Comparison of ENCODE assay signal across 9 mouse cellular contexts in genomic region chr11:99047643-99048042, GRCm38 (mm10). TPM values are rescaled to one million over a fixed set of nuclear protein-coding genes. Genes with fewer than 3 reads are reported as not detected.
DNase-seq lines count a peak whose midpoint lies in the region; ATAC-seq and TF ChIP-seq lines count a peak whose summit lies in the region.
"Had no signal": no experiment of that assay in that cellular context is flagged by ENCODE, and none has a peak within 500 bp of the region (broad histone marks: within the 10 kb centered on the region; RNA-seq: fewer than 3 reads in every experiment).

No protein-coding gene starts in this region.

- peaks cover 21% of the 10 kb centered on the region for H3K36me3 ChIP-seq in intestine, embryonic 16.5 days (ENCODE audit: control insufficient read depth, insufficient read depth, low read length)
- peaks cover 4% of the 10 kb centered on the region; the same call in 1 of the 2 replicates for H3K36me3 ChIP-seq in kidney, adult 2 months (ENCODE audit: control insufficient read depth, insufficient read depth, low read length)

- peak overlapping the region; percentile 73 for H3K27ac ChIP-seq in intestine, embryonic 16.5 days (ENCODE audit: low read length)
- no peak overlapping the region for H3K27ac ChIP-seq in kidney, adult 2 months (ENCODE audit: insufficient read depth, low read depth, low read length)
- H3K27ac ChIP-seq: macrophage had no signal

- H3K4me1 ChIP-seq in intestine, embryonic 16.5 days (ENCODE audit: control insufficient read depth, insufficient read depth, low read length) = peaks cover 41% of the 10 kb centered on the region
- H3K4me1 ChIP-seq in kidney, adult 2 months (ENCODE audit: control insufficient read depth, insufficient read depth, low read length) = peaks cover 21% of the 10 kb centered on the region

- no peak overlapping the region for H3K4me2 ChIP-seq in intestine, embryonic 16.5 days (ENCODE audit: low read depth, low read length)

- H3K4me3 ChIP-seq in intestine, embryonic 16.5 days (ENCODE audit: low read length) = no peak overlapping the region
- H3K4me3 ChIP-seq in kidney, adult 2 months (ENCODE audit: insufficient read depth, low read depth, low read length) = no peak overlapping the region

- no peak for TF ChIP-seq POLR2A in kidney, adult 2 months (IDR thresholded peaks at IDR 0.05; ENCODE audit: low read depth, low read length)

- TF ChIP-seq CTCF in kidney, adult 2 months (conservative IDR thresholded peaks at IDR 0.05; ENCODE audit: insufficient read depth, insufficient read length, low read depth, low read length) = no peak

- H3K9me3 ChIP-seq in intestine, embryonic 16.5 days (ENCODE audit: control insufficient read depth, low read length) = no peaks in the 10 kb centered on the region

- no peak overlapping the region for H3K9ac ChIP-seq in intestine, embryonic 16.5 days (ENCODE audit: low read depth, low read length)

- ATAC-seq in intestine, embryonic 16.5 days = 0 out of 2 replicates have a peak, but pooled peaks have one; percentile 29

- 69% methylated on average over 2 of the region's 2 CpGs for WGBS in intestine, embryonic 16.5 days
- WGBS in kidney, adult 2 months = 45% methylated on average over 2 of the region's 2 CpGs

- peak; percentile 38 for DNase-seq in adrenal gland, postnatal 10 days
- no peak for DNase-seq in adrenal gland, postnatal 4 days (ENCODE audit: low spot score in 2 of 2)
- peak; percentile 25 for DNase-seq in urinary bladder, postnatal 14 days (ENCODE audit: low spot score)
- DNase-seq in urinary bladder, adult 18-20 months (ENCODE audit: low spot score in 2 of 2) = no peak
- no peak for DNase-seq in ovary, postnatal 10 days (ENCODE audit: low spot score)
- DNase-seq in kidney, adult 2 months = no peak
- DNase-seq in layer of hippocampus, postnatal 10 days (ENCODE audit: low spot score in 2 of 2) = no peak

- H3K27me3 ChIP-seq in intestine, embryonic 16.5 days (replicated peaks; ENCODE audit: control insufficient read depth, insufficient read depth, low read length) = no peaks in the 10 kb centered on the region
- H3K27me3 ChIP-seq in kidney, adult 2 months (replicated peaks; ENCODE audit: control insufficient read depth, insufficient read depth, low read length) = no peaks in the 10 kb centered on the region

RNA-seq across cellular contexts. Expression of gene Igfbp4, which starts 6.6 kb away (rescaled TPM):
- total RNA-seq in adrenal gland, postnatal 10 days (2021) = 100 to 1,000 TPM; 219 to 333 TPM
- 100 to 1,000 TPM; 223 to 254 TPM for total RNA-seq in adrenal gland, postnatal 4 days (2021)
- 345 and 352 TPM in 2 replicates for polyA plus RNA-seq in intestine, embryonic 16.5 days (2015; fragmentation: Nextera tagmentation; extraction: Ambion mirVana)
- polyA plus RNA-seq in kidney, adult 2 months (2012; rRNA removed) = 1,142 and 1,152 TPM in 2 replicates
- total RNA-seq in layer of hippocampus, postnatal 10 days (2021) = 10 to 100 TPM; 95.0 to 96.7 TPM

RNA-seq across cellular contexts. Expression of gene Top2a, which starts 23.7 kb away (rescaled TPM):
- total RNA-seq in adrenal gland, postnatal 10 days (2021) = 10 to 100 TPM; 54.0 to 73.1 TPM
- total RNA-seq in adrenal gland, postnatal 4 days (2021) = 100 to 1,000 TPM in 1 of 2 experiments, 10 to 100 TPM in 1; 97.3 to 114 TPM
- 132 and 149 TPM in 2 replicates for polyA plus RNA-seq in intestine, embryonic 16.5 days (2015; fragmentation: Nextera tagmentation; extraction: Ambion mirVana)
- 0.72 and 1.1 TPM in 2 replicates for polyA plus RNA-seq in kidney, adult 2 months (2012; rRNA removed)
- total RNA-seq in layer of hippocampus, postnatal 10 days (2021) = 10 to 100 TPM; 16.6 to 19.1 TPM

RNA-seq across cellular contexts. Expression of gene Tns4, which starts 41.5 kb away (rescaled TPM):
- total RNA-seq in adrenal gland, postnatal 10 days (2021) = under 1 TPM; 0.12 to 0.51 TPM
- under 1 TPM; 0.31 to 0.51 TPM for total RNA-seq in adrenal gland, postnatal 4 days (2021)
- polyA plus RNA-seq in intestine, embryonic 16.5 days (2015; fragmentation: Nextera tagmentation; extraction: Ambion mirVana) = 0.65 and 1.3 TPM in 2 replicates
- 0.86 and 1.8 TPM in 2 replicates for polyA plus RNA-seq in kidney, adult 2 months (2012; rRNA removed)
- total RNA-seq in layer of hippocampus, postnatal 10 days (2021) = under 1 TPM; 0.09 to 0.11 TPM

Comparison
In these comparisons a context has a peak if more than half of its experiments do, and no peak if none do; other contexts are left out.
1. DNase-seq: peak in adrenal gland, postnatal 10 days (single experiment) and urinary bladder, postnatal 14 days (single experiment); none in adrenal gland, postnatal 4 days (0 of 2), urinary bladder, adult 18-20 months (0 of 2), ovary, postnatal 10 days (single experiment), kidney, adult 2 months (single experiment) and layer of hippocampus, postnatal 10 days (0 of 2).